Mouse (Mus musculus) midbrain, embryonic 13.5 days (tissue): ENCODE measurements around the gene Rhof. TPM values are rescaled to one million over a fixed set of nuclear protein-coding genes. Genes with fewer than 3 reads are reported as not detected.
A peak's percentile ranks its signal among the peaks of the same experiment; 100 is the strongest.

Source experiments
- ATAC-seq: fragments of 200-750 bp; cut with Nextera tagmentation; 2 replicates; pipeline ENCODE4 v1.8.0; 2017; ENCODE audit warnings: mild to moderate bottlenecking, moderate TSS enrichment, moderate library complexity
- H3K27ac ChIP-seq: fragments of 300-500 bp; sonication (generic); 2 replicates; pipeline ENCODE4 v1.5.1; 2015; ENCODE audit warnings: inconsistent platforms, mild to moderate bottlenecking, moderate library complexity
- H3K27me3 ChIP-seq: fragments of 300-500 bp; sonication (generic); 2 replicates; pipeline ENCODE4 v1.6.1; 2015; ENCODE audit warnings: mild to moderate bottlenecking, inconsistent platforms
- H3K36me3 ChIP-seq: fragments of 300-500 bp; sonication (generic); 2 replicates; pipeline ENCODE4 v1.6.1; 2015; ENCODE audit warnings: mild to moderate bottlenecking, inconsistent platforms
- H3K4me1 ChIP-seq: fragments of 300-500 bp; sonication (generic); replicated peaks from 2 replicates; pipeline ENCODE4 v1.6.1; 2015; ENCODE audit warnings: inconsistent platforms
- H3K4me2 ChIP-seq: fragments of 300-500 bp; sonication (generic); replicated peaks from 2 replicates; pipeline ENCODE4 v1.6.1; 2015; ENCODE audit warnings: moderate library complexity, mild to moderate bottlenecking, inconsistent platforms
- H3K4me3 ChIP-seq: fragments of 300-500 bp; sonication (generic); replicated peaks from 2 replicates; pipeline ENCODE4 v1.5.1; 2015; ENCODE audit warnings: mild to moderate bottlenecking, inconsistent platforms
- H3K9ac ChIP-seq: fragments of 300-500 bp; sonication (generic); replicated peaks from 2 replicates; pipeline ENCODE4 v1.6.1; 2015; ENCODE audit warnings: mild to moderate bottlenecking, inconsistent platforms
- H3K9me3 ChIP-seq: fragments of 300-500 bp; sonication (generic); 2 replicates; pipeline ENCODE4 v1.6.1; 2016; ENCODE audit warnings: mild to moderate bottlenecking, inconsistent platforms
- WGBS: fragments of 180-500 bp; shearing (Covaris S2); methylation state at CpG from one replicate; pipeline ENCODE4 v1.1.7; 2015; 5-methylcytosine and 5-hydroxymethylcytosine counted together
- polyA plus RNA-seq: library from polyadenylated mRNA; unstranded; fragments of >200 nt; fragmentation: Nextera tagmentation; extraction: Ambion mirVana; gene quantifications from 2 replicates; pipeline ENCODE4 v1.2.1, GENCODE M21; 2015

Rhof gene
- polyA plus RNA-seq, 1 experiment from 2014 or later, result 3.3 TPM

GRCm38 (mm10) chr5:123146357-123146756 is 13.9 kb upstream of the Rhof start:
- Histone ChIP-seq H3K4me2 (peak overlapping the region; percentile 100; the same call in 1 of the 2 replicates), H3K9me3 (no peaks in the 10 kb centered on the region), H3K27me3 (no peaks in the 10 kb centered on the region), H3K27ac (no peak overlapping the region), H3K9ac (0 out of 2 replicates have a peak overlapping the region, but pooled peaks have one; percentile 100), H3K4me1 (peaks cover 76% of the 10 kb centered on the region), H3K4me3 (peak overlapping the region; percentile 96; the same call in 1 of the 2 replicates), H3K36me3 (peaks cover 44% of the 10 kb centered on the region)
- WGBS, result 84% methylated on average over 11 of the region's 11 CpGs
- ATAC-seq, result no peak

- WGBS, result 37% methylated on average over 20 of the region's 20 CpGs
- Histone ChIP-seq H3K4me1 (peaks cover 62% of the 10 kb centered on the region), H3K9me3 (no peaks in the 10 kb centered on the region), H3K36me3 (peaks cover 37% of the 10 kb centered on the region), H3K27me3 (no peaks in the 10 kb centered on the region), H3K9ac (peak overlapping the region; percentile 100), H3K27ac (no peak overlapping the region), H3K4me3 (peak overlapping the region; percentile 96), H3K4me2 (peak overlapping the region; percentile 100)
- ATAC-seq, result no peak
Observed at GRCm38 (mm10) chr5:123144746-123145590, 12.5 kb upstream of the Rhof start.

- 5% methylated on average over 17 of the region's 17 CpGs for WGBS
- H3K4me2 ChIP-seq, result peak overlapping the region; percentile 100
- peak overlapping the region; percentile 100 for H3K27ac ChIP-seq
- H3K4me3 ChIP-seq, result peak overlapping the region; percentile 96
- no peaks in the 10 kb centered on the region for H3K9me3 ChIP-seq
- no peak for ATAC-seq
- H3K36me3 ChIP-seq, result peaks cover 33% of the 10 kb centered on the region
- peak overlapping the region; percentile 100 for H3K9ac ChIP-seq
- H3K4me1 ChIP-seq, result peaks cover 54% of the 10 kb centered on the region
- no peaks in the 10 kb centered on the region for H3K27me3 ChIP-seq
Observed at GRCm38 (mm10) chr5:123143971-123144745, 11.7 kb upstream of the Rhof start.

- Histone ChIP-seq H3K9me3 (no peaks in the 10 kb centered on the region), H3K4me3 (peak overlapping the region; percentile 96), H3K27ac (peak overlapping the region; percentile 100), H3K9ac (peak overlapping the region; percentile 100), H3K36me3 (peaks cover 25% of the 10 kb centered on the region), H3K27me3 (no peaks in the 10 kb centered on the region), H3K4me2 (peak overlapping the region; percentile 100), H3K4me1 (peaks cover 46% of the 10 kb centered on the region)
- no peak for ATAC-seq
- WGBS, result under 1% methylated on average over 24 of the region's 24 CpGs
Observed at GRCm38 (mm10) chr5:123143251-123143970, 10.9 kb upstream of the Rhof start.

- H3K27ac ChIP-seq, result peak within 1 kb of the TSS; percentile 100
- H3K9ac ChIP-seq, result peak within 1 kb of the TSS; percentile 100
- peak; percentile 38 for ATAC-seq
- peaks cover 42% of the 10 kb centered on the region for H3K4me1 ChIP-seq
- H3K9me3 ChIP-seq, result no peaks in the 10 kb centered on the region
- peak within 1 kb of the TSS; percentile 100 for H3K4me2 ChIP-seq
- H3K4me3 ChIP-seq, result peak within 1 kb of the TSS; percentile 96
- H3K27me3 ChIP-seq, result no peaks in the 10 kb centered on the region
- peaks cover 16% of the 10 kb centered on the region for H3K36me3 ChIP-seq
- WGBS, result under 1% methylated on average over 78 of the region's 103 CpGs
Observed at GRCm38 (mm10) chr5:123142161-123143157, 10.0 kb upstream of the Rhof start, which contains the start of gene Setd1b. TSS of gene Setd1b (plus strand) at chr5:123142193.

- Histone ChIP-seq H3K9me3 (no peaks in the 10 kb centered on the region), H3K4me1 (peaks cover 50% of the 10 kb centered on the region), H3K27ac (peak overlapping the region; percentile 100), H3K4me3 (peak overlapping the region; percentile 96), H3K27me3 (no peaks in the 10 kb centered on the region), H3K4me2 (peak overlapping the region; percentile 100), H3K36me3 (peaks cover 8% of the 10 kb centered on the region), H3K9ac (peak overlapping the region; percentile 100)
- ATAC-seq, result peak; percentile 10; the same call in 1 of the 2 replicates
- under 1% methylated on average over 31 of the region's 38 CpGs for WGBS
Observed at GRCm38 (mm10) chr5:123141555-123142160, 9.2 kb upstream of the Rhof start.

GRCm38 (mm10) chr5:123140694-123141554 is 8.4 kb upstream of the Rhof start:
- peak overlapping the region; percentile 100 for H3K4me2 ChIP-seq
- WGBS, result under 1% methylated on average over 31 of the region's 31 CpGs
- peaks cover 50% of the 10 kb centered on the region for H3K4me1 ChIP-seq
- no peaks in the 10 kb centered on the region for H3K27me3 ChIP-seq
- peak overlapping the region; percentile 96 for H3K4me3 ChIP-seq
- peaks cover 6% of the 10 kb centered on the region for H3K36me3 ChIP-seq
- peak overlapping the region; percentile 100 for H3K9ac ChIP-seq
- H3K27ac ChIP-seq, result peak overlapping the region; percentile 100
- no peaks in the 10 kb centered on the region for H3K9me3 ChIP-seq
- peak; percentile 59 for ATAC-seq

- H3K27me3 ChIP-seq, result no peaks in the 10 kb centered on the region
- peak overlapping the region; percentile 100 for H3K9ac ChIP-seq
- peaks cover 12% of the 10 kb centered on the region for H3K36me3 ChIP-seq
- peak overlapping the region; percentile 100 for H3K27ac ChIP-seq
- WGBS, result under 1% methylated on average over 28 of the region's 28 CpGs
- ATAC-seq, result no peak
- peaks cover 50% of the 10 kb centered on the region for H3K4me1 ChIP-seq
- H3K4me2 ChIP-seq, result peak overlapping the region; percentile 97
- H3K9me3 ChIP-seq, result no peaks in the 10 kb centered on the region
- H3K4me3 ChIP-seq, result peak overlapping the region; percentile 96
Observed at GRCm38 (mm10) chr5:123139722-123140627, 7.5 kb upstream of the Rhof start.
